Mouse (Mus musculus) myocyte (in vitro differentiated cells): ENCODE data around the gene Abcf2.

Experiments used
- MAX ChIP-seq: IDR thresholded peaks from one replicate; pipeline ENCODE4 v1.6.1; 2011; ENCODE audit warnings: low read depth, mild to moderate bottlenecking, control low read depth
- POLR2A ChIP-seq: IDR thresholded peaks from one replicate; pipeline ENCODE4 v1.6.1; 2011; ENCODE audit warnings: low read depth, mild to moderate bottlenecking, control low read depth, moderate library complexity; ENCODE audit not compliant: insufficient read length

- TF ChIP-seq MAX (no peak), POLR2A (no peak)
Observed at GRCm38 (mm10) chr5:24605321-24605979, 28.2 kb upstream of the Abcf2 start.
